Mouse (Mus musculus) embryonic fibroblast, embryonic 13.5 days (primary cell): Measurements from ENCODE around the gene Olfr1367.
"Not testable (repeated sequence)": the region's sequence is repeated elsewhere in the genome, so short reads cannot be mapped to it uniquely, and the experiment has no call there.

ENCODE experiments used
- CTCF ChIP-seq: IDR thresholded peaks from 2 replicates; pipeline ENCODE4 v1.5.1; 2011; ENCODE audit warnings: mild to moderate bottlenecking, control low read depth, low read length, moderate library complexity, borderline replicate concordance; ENCODE audit not compliant: insufficient read depth
- POLR2A ChIP-seq: IDR thresholded peaks from 2 replicates; pipeline ENCODE4 v1.6.1; 2011; ENCODE audit warnings: low read depth, mild to moderate bottlenecking, control low read depth, low read length, moderate library complexity

DNA sequence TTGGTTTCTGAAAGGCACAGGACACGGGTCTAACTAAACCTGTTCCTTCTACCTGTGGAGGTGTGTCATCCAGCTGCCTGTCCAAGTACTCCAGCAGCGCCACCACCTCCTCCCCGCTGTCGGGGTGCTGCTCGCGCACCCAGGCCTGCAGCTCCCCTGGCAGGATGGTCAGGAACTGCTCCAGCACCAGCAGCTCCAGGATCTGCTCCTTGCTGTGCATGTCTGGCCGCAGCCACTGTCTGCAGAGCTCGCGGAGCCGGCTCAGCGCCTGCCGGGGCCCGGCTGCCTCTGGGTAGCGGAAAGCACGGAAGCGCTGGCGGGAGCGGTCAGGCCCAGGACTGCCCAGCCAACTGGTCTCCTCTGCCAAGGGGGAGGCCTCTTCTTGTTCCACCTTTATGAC, 49.3 kb downstream of the Olfr1367 start:
- not testable (repeated sequence) for TF ChIP-seq CTCF, POLR2A
